Mouse (Mus musculus) erythroblast, adult 5-6 weeks (primary cell): Measurements from ENCODE around the gene Ebf4. TPM values are rescaled to one million over a fixed set of nuclear protein-coding genes. Genes with fewer than 3 reads are reported as not detected.

ENCODE experiments used
- ATAC-seq: replicated peaks from 2 replicates; pipeline ENCODE4 v1.8.0; 2016; ENCODE audit warnings: moderate number of reproducible peaks, mild to moderate bottlenecking, moderate TSS enrichment, inconsistent platforms; ENCODE audit not compliant: poor library complexity, low FRiP score, severe bottlenecking
- total RNA-seq, 2 experiments: library from RNA; stranded (forward) in 1 of 2; stranded (reverse) in 1 of 2; fragments of 150-400 nt in 1 of 2; fragments of 200-764, 138-1000 nt in 1 of 2; gene quantifications; 2 replicates each; pipeline versions ENCODE4 v1.2.3 to v1.2.4; 2015 to 2017; ENCODE audit warnings: low replicate concordance in 2 of 2

Gene Ebf4
- total RNA-seq (2015; ENCODE audit: low replicate concordance) (not detected in 2 replicates), total RNA-seq (2017; ENCODE audit: low replicate concordance) (0.84 TPM in 1 of 2 replicates, not detected in the other)

DNA sequence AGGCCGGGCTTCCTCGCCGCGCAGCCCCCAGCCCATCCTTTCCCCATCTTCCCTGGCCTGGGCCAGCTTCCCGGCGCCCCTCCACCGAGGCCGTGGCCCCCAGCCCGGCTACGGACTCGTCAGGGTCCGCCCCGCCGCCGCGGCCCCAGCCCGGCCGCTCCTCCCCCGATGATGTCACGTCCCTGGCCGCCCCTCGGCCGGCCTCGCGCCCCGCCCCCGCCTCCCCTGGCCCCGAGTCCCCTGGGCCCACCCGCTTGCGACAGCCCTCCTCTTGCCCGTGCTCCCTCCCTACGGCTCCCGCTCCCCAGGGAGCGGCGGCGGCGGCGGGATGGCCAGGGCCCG is at the start of gene Ebf4:
Gene Ebf4, plus strand, starts transcription at position 234 of the 342 bp plus-strand sequence.
- no peak for ATAC-seq

DNA sequence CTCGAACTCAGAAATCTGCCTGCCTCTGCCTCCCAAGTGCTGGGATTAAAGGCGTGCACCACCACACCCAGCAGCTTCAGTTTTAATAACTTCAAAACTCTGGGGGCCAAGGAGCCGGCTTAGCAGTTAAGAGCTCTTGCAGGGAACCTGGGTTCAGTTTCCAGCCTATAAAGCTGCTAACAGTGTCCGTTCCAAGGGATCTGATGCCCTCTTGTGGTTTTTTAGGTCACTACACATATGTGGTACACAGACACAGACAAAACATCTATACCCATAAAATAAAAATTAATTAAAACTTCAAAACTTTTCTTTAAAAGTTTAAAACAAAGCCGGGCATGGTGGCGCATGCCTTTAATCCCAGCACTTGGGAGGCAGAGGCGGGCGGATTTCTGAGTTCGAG is 48.1 kb upstream of the Ebf4 start:
- ATAC-seq, result peak; percentile 76

GRCm38 (mm10) chr2:130248226-130248625 is 46.7 kb upstream of the Ebf4 start:
- ATAC-seq, result no peak

GRCm38 (mm10) chr2:130256762-130257161 is 38.2 kb upstream of the Ebf4 start:
- ATAC-seq, result no peak

- no peak for ATAC-seq
These were observed 34.1 kb upstream of the Ebf4 start for GRCm38 (mm10) chr2:130260822-130261221.

DNA sequence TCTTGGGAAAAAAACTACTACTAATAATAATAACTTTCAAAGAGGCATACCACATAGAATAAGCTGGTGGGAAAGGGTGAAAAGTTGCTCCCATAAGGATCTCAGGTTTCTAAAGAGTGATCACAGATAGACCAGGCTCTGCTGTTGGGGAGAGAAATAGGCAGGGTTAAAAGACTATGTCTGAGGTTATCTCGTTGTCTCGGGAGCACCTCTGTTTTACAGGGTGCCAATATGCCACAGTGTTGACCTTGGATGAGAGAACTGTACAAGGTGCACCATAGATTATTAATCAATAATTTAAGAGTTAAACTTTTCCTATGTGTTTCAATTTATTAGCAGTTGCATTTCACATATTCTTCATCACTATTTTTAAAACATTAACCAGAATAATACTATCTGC is 33.1 kb upstream of the Ebf4 start:
- ATAC-seq, result no peak

DNA sequence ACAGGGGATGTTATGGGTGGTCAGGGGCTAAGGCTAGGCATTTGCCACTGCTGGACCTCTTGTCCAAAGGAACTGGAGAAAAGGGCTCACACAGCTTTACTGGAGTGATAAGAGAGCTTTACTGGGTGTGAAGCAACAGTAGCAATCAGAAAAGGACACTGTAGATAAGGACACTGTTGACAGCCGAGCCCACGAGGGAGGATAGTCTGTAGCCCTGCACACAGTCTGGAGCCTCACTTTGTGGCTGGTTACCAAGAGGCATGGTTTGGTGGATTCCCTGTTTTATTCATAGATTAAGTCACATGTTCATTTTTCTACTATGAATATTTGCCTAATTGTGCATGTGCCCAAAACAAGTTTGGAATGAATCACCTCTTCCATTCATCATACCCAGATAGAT is 32.6 kb upstream of the Ebf4 start:
- ATAC-seq, result peak; percentile 71

DNA sequence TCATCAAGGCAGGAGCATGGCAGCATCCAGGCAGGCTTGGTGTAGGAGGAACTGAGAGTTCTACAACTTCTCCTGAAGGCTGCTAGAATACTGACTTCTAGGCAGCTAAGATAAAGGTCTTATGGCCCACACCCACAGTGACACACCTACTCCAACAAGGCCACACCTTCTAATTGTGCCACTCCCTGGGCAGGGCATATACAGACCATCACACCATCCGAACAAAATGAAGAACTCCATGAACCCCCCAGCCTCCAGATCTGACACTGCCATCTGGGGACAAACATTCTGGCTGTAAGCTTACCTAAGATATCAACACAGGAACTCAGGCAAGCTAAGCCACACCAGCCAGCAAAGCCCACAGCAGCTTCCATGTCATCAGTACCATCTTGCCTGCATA is 29.4 kb upstream of the Ebf4 start:
- peak; percentile 52 for ATAC-seq

GRCm38 (mm10) chr2:130268074-130268473 is 26.9 kb upstream of the Ebf4 start:
- no peak for ATAC-seq

- peak; percentile 47 for ATAC-seq
These were observed 21.2 kb upstream of the Ebf4 start for GRCm38 (mm10) chr2:130273732-130274131.

- peak; percentile 93 for ATAC-seq
These were observed 20.7 kb upstream of the Ebf4 start, which contains the start of gene Nop56 for GRCm38 (mm10) chr2:130274149-130274861. Gene Nop56, plus strand, starts transcription at chr2:130274430.

GRCm38 (mm10) chr2:130274862-130275261 is 20.1 kb upstream of the Ebf4 start:
- ATAC-seq, result no peak

- peak; percentile 55 for ATAC-seq
These were observed 19.3 kb upstream of the Ebf4 start for GRCm38 (mm10) chr2:130275649-130276048.

- no peak for ATAC-seq
These were observed 15.3 kb upstream of the Ebf4 start for GRCm38 (mm10) chr2:130279600-130280091.

GRCm38 (mm10) chr2:130280224-130280623 is 14.7 kb upstream of the Ebf4 start:
- ATAC-seq, result no peak

DNA sequence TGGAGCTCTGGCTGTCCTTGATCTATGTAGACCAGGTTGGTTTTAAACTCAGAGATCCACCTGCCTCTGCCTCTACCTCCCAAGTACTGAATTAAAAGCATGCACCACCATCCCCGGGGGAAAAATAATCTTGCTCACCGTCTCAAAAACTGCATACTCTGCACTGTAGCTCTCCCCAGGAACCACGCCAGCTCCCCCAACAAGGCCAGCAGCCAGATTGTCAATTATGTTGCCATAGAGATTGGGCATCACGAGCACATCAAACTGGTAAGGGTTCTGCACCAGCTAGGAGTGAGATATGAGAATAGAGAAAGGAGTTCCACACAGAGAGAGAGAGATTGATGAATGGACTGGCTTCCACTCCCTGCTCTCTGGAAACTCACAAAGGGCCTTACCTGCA is 14.2 kb upstream of the Ebf4 start:
- no peak for ATAC-seq

DNA sequence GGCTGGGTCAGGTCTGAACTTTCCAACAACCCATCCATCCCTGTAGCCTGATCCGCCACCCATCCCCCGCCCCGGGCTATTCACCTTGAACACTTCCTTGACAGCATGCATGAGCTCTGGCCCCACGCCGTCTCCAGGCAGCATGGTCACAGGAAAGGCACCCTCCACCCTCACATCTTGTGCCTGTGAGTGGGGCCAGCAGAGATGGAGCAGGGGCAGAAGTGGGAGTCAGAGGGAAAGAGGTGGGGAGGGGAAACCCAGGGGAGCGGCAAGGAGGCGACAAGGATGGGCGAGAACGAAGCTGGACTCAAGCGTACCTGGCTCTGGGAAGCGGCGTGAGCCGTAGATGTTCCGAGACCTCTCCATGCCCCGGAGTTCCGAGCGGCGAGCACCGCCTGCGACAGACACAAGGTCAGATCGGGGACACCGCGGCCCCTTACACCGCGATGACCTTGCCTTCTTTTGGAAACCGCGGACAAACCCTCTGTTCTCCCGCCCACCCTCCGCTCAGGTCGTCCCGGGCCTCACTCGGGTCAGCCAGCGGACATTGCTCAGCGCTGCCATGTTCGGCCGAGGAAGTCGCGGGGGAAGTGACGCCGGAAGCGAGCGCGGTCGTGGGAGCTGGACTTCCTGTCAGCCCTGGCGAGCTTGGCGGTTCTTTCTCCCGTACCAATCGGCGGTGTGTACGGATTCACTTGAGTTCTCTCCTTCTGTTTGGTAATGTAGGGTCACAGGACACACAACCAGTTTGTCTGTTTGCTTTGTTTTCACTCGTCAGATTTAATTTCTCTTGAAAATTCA is 10.9 kb upstream of the Ebf4 start, which contains the start of gene Idh3b:
Gene Idh3b, minus strand, starts transcription at position 694 of the 801 bp plus-strand sequence.
- peak; percentile 92 for ATAC-seq

DNA sequence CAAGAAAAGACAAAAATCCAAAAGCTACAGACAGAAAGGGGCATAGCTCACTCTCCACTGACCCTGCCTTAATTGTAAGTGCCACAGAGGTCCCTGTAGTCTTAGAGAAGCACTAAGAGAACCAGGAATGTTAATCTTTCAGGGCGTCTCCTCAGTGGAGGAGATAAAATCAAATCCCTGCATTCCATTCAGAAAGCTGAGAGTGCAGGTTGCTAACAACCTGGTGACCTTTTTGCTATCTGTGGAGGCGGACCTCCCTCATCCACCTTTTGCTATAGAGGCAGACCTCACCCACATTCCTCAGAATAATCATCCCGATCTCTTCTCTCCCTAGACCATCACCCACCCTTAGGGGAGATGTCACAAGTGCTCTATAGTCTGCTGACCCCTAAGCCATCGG is 5.9 kb upstream of the Ebf4 start:
- no peak for ATAC-seq

- peak; percentile 78 for ATAC-seq
These were observed 3.5 kb upstream of the Ebf4 start for GRCm38 (mm10) chr2:130291434-130291833.

GRCm38 (mm10) chr2:130293009-130293408 is 2.0 kb upstream of the Ebf4 start:
- no peak for ATAC-seq

GRCm38 (mm10) chr2:130293486-130293885 is 1.5 kb upstream of the Ebf4 start:
- ATAC-seq, result no peak
